Mouse (Mus musculus) midbrain, embryonic 14.5 days (tissue): ENCODE measurements around the gene Stat5a. TPM values are rescaled to one million over a fixed set of nuclear protein-coding genes. Genes with fewer than 3 reads are reported as not detected.

Experiments
- ATAC-seq: fragments of 200-750 bp; cut with Nextera tagmentation; 2 replicates; pipeline ENCODE4 v1.8.0; 2017; ENCODE audit warnings: moderate number of reproducible peaks, moderate library complexity; ENCODE audit not compliant: low FRiP score, low TSS enrichment
- DNase-seq: peaks from one replicate; pipeline ENCODE4 v3.0.0-alpha.2; 2015
- H3K27ac ChIP-seq: fragments of 300-500 bp; sonication (generic); replicated peaks from 2 replicates; pipeline ENCODE4 v1.5.1; 2014; ENCODE audit warnings: mild to moderate bottlenecking, low read depth, low read length, moderate library complexity
- H3K27me3 ChIP-seq: fragments of 300-500 bp; sonication (generic); 2 replicates; pipeline ENCODE4 v1.6.1; 2014; ENCODE audit warnings: low read length, control low read depth, mixed read lengths; ENCODE audit not compliant: control insufficient read depth, insufficient read depth
- H3K36me3 ChIP-seq: fragments of 300-500 bp; sonication (generic); 2 replicates; pipeline ENCODE4 v1.6.1; 2014; ENCODE audit warnings: low read length, control low read depth; ENCODE audit not compliant: control insufficient read depth, insufficient read depth
- H3K4me1 ChIP-seq: fragments of 300-500 bp; sonication (generic); 2 replicates; pipeline ENCODE4 v1.6.1; 2014; ENCODE audit warnings: mild to moderate bottlenecking, antibody characterized with exemption, low read length, control low read depth; ENCODE audit not compliant: control insufficient read depth, insufficient read depth
- H3K4me2 ChIP-seq: fragments of 300-500 bp; sonication (generic); 2 replicates; pipeline ENCODE4 v1.6.1; 2014; ENCODE audit warnings: mild to moderate bottlenecking, low read length, moderate library complexity
- H3K4me3 ChIP-seq: fragments of 300-500 bp; sonication (generic); replicated peaks from 2 replicates; pipeline ENCODE4 v1.5.1; 2014; ENCODE audit warnings: low read depth, low read length
- H3K9ac ChIP-seq: fragments of 300-500 bp; sonication (generic); replicated peaks from 2 replicates; pipeline ENCODE4 v1.6.1; 2014; ENCODE audit warnings: mild to moderate bottlenecking, low read length, moderate library complexity
- H3K9me3 ChIP-seq: fragments of 300-500 bp; sonication (generic); 2 replicates; pipeline ENCODE4 v1.6.1; 2016; ENCODE audit warnings: low read length, control low read depth, mixed read lengths; ENCODE audit not compliant: control insufficient read depth
- WGBS: fragments of 180-500 bp; shearing (Covaris S2); extraction: QIAGEN DNeasy Blood & Tissue Kit; methylation state at CpG from one replicate; pipeline ENCODE4 v1.1.7; 2014; 5-methylcytosine and 5-hydroxymethylcytosine counted together
- polyA plus RNA-seq: library from polyadenylated mRNA; unstranded; fragments of >200 nt; fragmentation: Nextera tagmentation; extraction: Ambion mirVana; gene quantifications from 2 replicates; pipeline ENCODE4 v1.2.1, GENCODE M21; 2014

The Stat5a gene
- polyA plus RNA-seq, 1 experiment from 2014 or later, result 1.9 TPM

- Histone ChIP-seq H3K9me3 (no peaks in the 10 kb centered on the region), H3K4me3 (no peak overlapping the region), H3K27ac (no peak overlapping the region), H3K27me3 (no peaks in the 10 kb centered on the region), H3K4me1 (no peaks in the 10 kb centered on the region), H3K36me3 (peaks cover 9% of the 10 kb centered on the region; the same call in 1 of the 2 replicates), H3K4me2 (no peak overlapping the region), H3K9ac (no peak overlapping the region)
- ATAC-seq (no peak), DNase-seq (no peak)
- 91% methylated on average over 10 of the region's 10 CpGs for WGBS
Observed at GRCm38 (mm10) chr11:100883640-100884039, 24.5 kb downstream of the Stat5a start.

- Histone ChIP-seq H3K4me2 (no peak overlapping the region), H3K9me3 (no peaks in the 10 kb centered on the region)
- no peak for ATAC-seq
Observed at GRCm38 (mm10) chr11:100885472-100885871, 26.3 kb downstream of the Stat5a start.

GRCm38 (mm10) chr11:100886188-100886740 lies 27.1 kb downstream of the Stat5a start:
- WGBS, result 70% methylated on average over 8 of the region's 8 CpGs
- ATAC-seq, result no peak

More at GRCm38 (mm10) chr11:100885472-100885871, 26.3 kb downstream of the Stat5a start:
- Histone ChIP-seq H3K27me3 (no peaks in the 10 kb centered on the region), H3K9ac (no peak overlapping the region), H3K4me1 (no peaks in the 10 kb centered on the region), H3K4me3 (no peak overlapping the region), H3K36me3 (peaks cover 14% of the 10 kb centered on the region), H3K27ac (no peak overlapping the region)
- no peak for DNase-seq

GRCm38 (mm10) chr11:100887236-100887635 lies 28.1 kb downstream of the Stat5a start:
- 85% methylated on average over 4 of the region's 4 CpGs for WGBS
- DNase-seq (no peak), ATAC-seq (no peak)
- H3K36me3 ChIP-seq, result peaks cover 14% of the 10 kb centered on the region
- H3K4me1 ChIP-seq, result no peaks in the 10 kb centered on the region
- no peaks in the 10 kb centered on the region for H3K9me3 ChIP-seq
- H3K4me2 ChIP-seq, result no peak overlapping the region
- no peak overlapping the region for H3K27ac ChIP-seq
- no peak overlapping the region for H3K9ac ChIP-seq
- H3K27me3 ChIP-seq, result no peaks in the 10 kb centered on the region
- H3K4me3 ChIP-seq, result no peak overlapping the region

More at GRCm38 (mm10) chr11:100886188-100886740, 27.1 kb downstream of the Stat5a start:
- no peaks in the 10 kb centered on the region for H3K4me1 ChIP-seq
- peaks cover 14% of the 10 kb centered on the region for H3K36me3 ChIP-seq
- DNase-seq, result no peak
- no peak overlapping the region for H3K4me3 ChIP-seq
- H3K27me3 ChIP-seq, result no peaks in the 10 kb centered on the region
- H3K4me2 ChIP-seq, result no peak overlapping the region
- no peaks in the 10 kb centered on the region for H3K9me3 ChIP-seq
- no peak overlapping the region for H3K9ac ChIP-seq
- no peak overlapping the region for H3K27ac ChIP-seq

GRCm38 (mm10) chr11:100887764-100888163 lies 28.6 kb downstream of the Stat5a start:
- Histone ChIP-seq H3K27ac (no peak overlapping the region), H3K4me2 (no peak overlapping the region), H3K4me1 (no peaks in the 10 kb centered on the region), H3K9ac (no peak overlapping the region), H3K4me3 (no peak overlapping the region), H3K9me3 (no peaks in the 10 kb centered on the region), H3K36me3 (peaks cover 16% of the 10 kb centered on the region), H3K27me3 (no peaks in the 10 kb centered on the region)
- ATAC-seq (no peak), DNase-seq (no peak)
- 87% methylated on average over 3 of the region's 3 CpGs for WGBS

- ATAC-seq (no peak), DNase-seq (no peak)
- Histone ChIP-seq H3K4me1 (no peaks in the 10 kb centered on the region), H3K4me3 (no peak overlapping the region), H3K9ac (no peak overlapping the region), H3K4me2 (no peak overlapping the region), H3K9me3 (no peaks in the 10 kb centered on the region), H3K36me3 (peaks cover 20% of the 10 kb centered on the region), H3K27ac (no peak overlapping the region), H3K27me3 (no peaks in the 10 kb centered on the region)
- 80% methylated on average over 10 of the region's 10 CpGs for WGBS
Observed at GRCm38 (mm10) chr11:100888348-100888820, 29.2 kb downstream of the Stat5a start.

GRCm38 (mm10) chr11:100890481-100890880 lies 31.3 kb downstream of the Stat5a start:
- H3K9ac ChIP-seq, result no peak overlapping the region
- H3K27me3 ChIP-seq, result no peaks in the 10 kb centered on the region
- WGBS, result 83% methylated on average over 6 of the region's 6 CpGs
- H3K4me2 ChIP-seq, result no peak overlapping the region
- no peak overlapping the region for H3K27ac ChIP-seq
- peaks cover 24% of the 10 kb centered on the region for H3K36me3 ChIP-seq
- DNase-seq (no peak), ATAC-seq (no peak)
- no peaks in the 10 kb centered on the region for H3K4me1 ChIP-seq
- H3K9me3 ChIP-seq, result no peaks in the 10 kb centered on the region
- no peak overlapping the region for H3K4me3 ChIP-seq

- Histone ChIP-seq H3K9ac (no peak overlapping the region), H3K9me3 (no peaks in the 10 kb centered on the region), H3K36me3 (peaks cover 24% of the 10 kb centered on the region), H3K27ac (no peak overlapping the region), H3K27me3 (no peaks in the 10 kb centered on the region), H3K4me3 (no peak overlapping the region), H3K4me1 (no peaks in the 10 kb centered on the region), H3K4me2 (no peak overlapping the region)
- WGBS, result 66% methylated on average over 15 of the region's 15 CpGs
- DNase-seq, result no peak
- ATAC-seq, result no peak
Observed at GRCm38 (mm10) chr11:100891256-100892123, 32.3 kb downstream of the Stat5a start.
